ENCODE assay signal across 16 mouse cellular contexts in the genomic region with DNA sequence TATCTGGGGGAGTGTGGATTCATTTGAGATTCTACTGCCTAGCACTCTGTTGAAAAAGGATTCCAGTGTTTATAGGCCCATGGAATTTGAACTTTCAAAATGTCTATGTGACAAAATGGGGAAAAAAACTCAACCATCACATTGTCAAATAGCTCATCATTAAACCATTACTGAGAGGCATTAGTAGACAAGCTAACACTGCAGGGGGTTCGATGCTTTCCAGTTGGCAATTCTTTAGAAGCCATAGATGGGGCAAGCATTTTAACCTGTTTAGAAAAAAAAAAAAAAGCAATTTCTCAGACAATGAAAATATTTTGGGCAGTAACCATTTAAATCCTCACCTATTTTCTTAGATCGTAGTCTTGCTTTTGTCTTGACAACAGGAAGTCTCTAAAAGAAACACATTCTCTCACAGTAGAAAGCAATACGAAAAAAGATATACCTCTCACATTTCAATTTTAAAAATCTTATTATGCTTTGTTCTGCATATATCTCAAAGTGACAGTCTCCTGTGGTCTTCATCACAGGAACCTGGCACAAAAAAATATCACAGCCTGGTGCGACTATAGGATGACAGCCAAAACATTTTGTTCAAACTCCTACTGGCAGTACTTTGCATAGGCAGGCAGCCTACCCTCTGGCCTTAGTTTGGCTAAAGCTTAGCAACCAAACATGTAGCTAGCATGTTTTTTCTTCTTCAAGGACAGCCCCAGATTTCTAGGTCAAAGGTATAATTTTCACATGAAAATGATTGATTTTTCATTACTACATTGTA.
"Had no signal": no experiment of that assay in that cellular context is flagged by ENCODE, and none has a peak within 500 bp of the region (broad histone marks: within the 10 kb centered on the region; RNA-seq: fewer than 3 reads in every experiment).

No protein-coding gene starts in this region.

- H3K4me3 ChIP-seq: liver, embryonic 13.5 days; myocyte; neural tube, embryonic 13.5 days; stomach, embryonic 15.5 days had no signal

- H3K4me1 ChIP-seq: liver, embryonic 13.5 days; neural tube, embryonic 13.5 days; stomach, embryonic 15.5 days had no signal

- H3K27me3 ChIP-seq: liver, embryonic 13.5 days; neural tube, embryonic 13.5 days; stomach, embryonic 15.5 days had no signal

- H3K36me3 ChIP-seq: liver, embryonic 13.5 days; neural tube, embryonic 13.5 days; stomach, embryonic 15.5 days had no signal

- H3K4me2 ChIP-seq: liver, embryonic 13.5 days; midbrain, embryonic 11.5 days; neural tube, embryonic 13.5 days; stomach, embryonic 15.5 days had no signal

- H3K9ac ChIP-seq: liver, embryonic 13.5 days; neural tube, embryonic 13.5 days; stomach, embryonic 15.5 days had no signal

- DNase-seq: kidney, adult 2 months; kidney, postnatal 25 days; liver, embryonic 13.5 days; lung, adult 2 months; lung, postnatal 14 days; lung, postnatal 4 days; midbrain, embryonic 14.5 days; retina, postnatal 1 day; right cerebral cortex, postnatal 25 days; spleen, adult 18-20 months; thymus, postnatal 25 days had no signal

- H3K27ac ChIP-seq: kidney, postnatal 0 days; liver, embryonic 13.5 days; neural tube, embryonic 13.5 days; stomach, embryonic 15.5 days had no signal

- H3K9me3 ChIP-seq: liver, embryonic 13.5 days; neural tube, embryonic 13.5 days; stomach, embryonic 15.5 days had no signal
